Mouse (Mus musculus) left cerebral cortex, adult 18-20 months (tissue): Measurements from ENCODE around the gene Bace1. TPM values are rescaled to one million over a fixed set of nuclear protein-coding genes. Genes with fewer than 3 reads are reported as not detected.

Experiments
- DNase-seq, 2 experiments: peaks; one replicate each; pipeline ENCODE4 v3.0.0; 2021 to 2022; ENCODE audit warnings: low spot score in 2 of 2, mixed read lengths in 1 of 2
- long read RNA-seq, 2 experiments: library from polyadenylated mRNA; stranded (forward); transcript quantifications; one replicate each; pipeline ENCODE4 v2.0.0; 2021
- total RNA-seq, 2 experiments: library from RNA; stranded (reverse); gene quantifications; 2 replicates each; pipeline ENCODE4 v1.2.3; 2021

Gene Bace1
- 10 to 100 TPM; 79.2 to 88.8 TPM for total RNA-seq
- long read RNA-seq, experiment 1, full-length matches to known transcripts = 75 of 135 reads
- long read RNA-seq, experiment 1, partial matches to known transcripts = 11 of 135 reads
- long read RNA-seq, experiment 1, other reads (novel, unspliced or antisense) = 49 of 135 reads
- long read RNA-seq, experiment 2, full-length matches to known transcripts = 40 of 77 reads
- long read RNA-seq, experiment 2, partial matches to known transcripts = 8 of 77 reads
- long read RNA-seq, experiment 2, other reads (novel, unspliced or antisense) = 29 of 77 reads

DNA sequence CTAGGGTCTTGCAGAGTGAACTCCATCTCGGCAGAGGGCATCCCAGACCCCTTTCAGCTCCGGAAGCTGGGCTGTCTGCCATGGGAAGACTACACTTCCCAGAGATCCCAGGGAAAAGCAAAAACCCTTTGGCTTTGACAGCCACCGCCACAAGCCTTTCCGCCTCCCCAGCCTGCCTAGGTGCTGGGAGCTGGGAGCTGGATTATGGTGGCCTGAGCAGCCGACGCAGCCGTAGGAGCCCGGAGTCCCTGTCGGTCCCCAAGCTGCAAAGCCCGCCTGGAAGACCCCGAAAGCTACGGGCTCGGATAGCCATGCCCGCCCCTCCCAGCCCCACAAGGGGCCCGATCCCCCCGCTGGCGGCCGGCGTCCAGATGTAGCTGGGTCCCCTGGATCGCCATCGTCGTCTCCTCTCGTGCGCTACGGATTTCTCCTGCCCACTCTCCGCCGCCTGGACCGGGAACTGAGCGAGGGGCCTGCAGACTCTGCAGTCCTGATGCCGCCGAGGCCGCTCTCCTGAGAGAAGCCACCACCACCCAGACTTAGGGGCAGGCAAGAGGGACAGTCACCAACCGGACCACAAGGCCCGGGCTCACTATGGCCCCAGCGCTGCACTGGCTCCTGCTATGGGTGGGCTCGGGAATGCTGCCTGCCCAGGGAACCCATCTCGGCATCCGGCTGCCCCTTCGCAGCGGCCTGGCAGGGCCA is at the start of gene Bace1:
TSS of gene Bace1 (plus strand) at position 147 of the 705 bp plus-strand sequence.
- peak; percentile 86 to 89 for DNase-seq

DNA sequence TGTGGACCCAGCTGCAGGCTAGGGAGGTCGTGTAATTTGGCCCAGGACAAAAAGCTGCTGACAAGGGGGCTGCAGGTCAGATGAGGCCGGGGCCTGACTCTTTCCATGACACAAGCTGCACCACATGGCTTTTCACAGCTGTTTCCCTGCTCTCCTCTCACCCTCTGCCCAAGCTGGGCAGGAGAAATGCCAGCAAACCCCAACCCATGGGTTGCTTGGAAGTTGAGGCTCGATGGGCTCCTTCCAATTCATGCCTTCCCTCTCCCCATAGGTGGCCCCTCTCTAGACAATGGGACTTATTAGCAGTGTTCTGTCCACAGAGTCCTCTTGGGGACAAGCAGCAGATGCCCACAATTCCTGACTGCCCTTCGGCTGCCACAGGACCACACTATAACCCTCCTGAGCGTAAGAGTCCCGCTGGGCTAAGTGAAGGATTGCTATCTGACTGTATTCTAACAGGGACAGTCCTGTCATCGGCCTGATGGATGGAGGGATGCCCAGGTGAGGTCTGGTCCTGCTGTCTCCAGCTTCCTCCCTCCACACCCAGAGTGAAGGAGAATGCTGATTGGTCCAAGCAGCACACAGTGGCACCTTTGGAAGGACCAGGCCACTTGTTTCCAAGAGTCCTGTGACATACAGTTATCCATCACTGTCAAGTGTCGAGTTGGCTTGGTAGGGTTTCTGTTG is 46.8 kb upstream of the Bace1 start:
- DNase-seq = no peak

DNA sequence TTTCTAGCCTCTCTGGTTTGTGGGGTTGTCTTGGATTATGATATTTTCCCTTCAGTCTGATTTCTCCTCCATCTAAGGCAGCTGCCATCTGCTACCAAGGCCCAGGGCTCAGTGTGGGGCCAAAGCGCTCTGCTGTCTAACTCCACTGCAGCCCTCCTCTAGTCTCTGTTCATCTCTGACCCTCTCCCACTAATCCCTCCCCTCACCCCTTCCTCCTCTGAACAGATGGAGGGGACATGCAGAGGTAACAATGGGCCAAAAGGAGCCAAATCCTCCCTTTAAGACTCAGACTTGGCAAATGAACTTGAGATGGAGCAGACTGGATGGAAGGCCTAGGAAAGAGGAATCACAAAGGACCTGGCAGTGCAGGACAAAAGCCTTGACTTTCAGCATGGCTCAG is 46.1 kb upstream of the Bace1 start:
- no peak for DNase-seq

DNA sequence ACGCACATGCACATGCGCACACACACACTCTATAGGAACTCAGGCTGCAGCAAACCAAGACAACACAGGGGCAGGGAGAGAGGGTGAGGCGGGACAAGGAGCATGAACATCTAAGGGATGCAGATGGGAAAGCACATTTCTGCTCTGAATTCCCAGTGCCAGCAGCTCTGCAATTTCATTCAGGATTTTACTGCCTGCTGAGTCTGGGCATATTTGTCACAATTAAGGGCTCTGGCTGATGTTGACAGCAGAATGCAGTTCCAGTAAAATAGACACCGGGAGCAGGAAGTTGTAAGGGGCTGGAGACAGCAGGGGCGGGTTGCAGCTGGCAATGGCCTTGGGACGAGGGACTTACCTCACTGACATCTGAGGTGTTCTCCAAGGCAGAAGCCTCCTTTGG is 44.7 kb upstream of the Bace1 start:
- DNase-seq = no peak

DNA sequence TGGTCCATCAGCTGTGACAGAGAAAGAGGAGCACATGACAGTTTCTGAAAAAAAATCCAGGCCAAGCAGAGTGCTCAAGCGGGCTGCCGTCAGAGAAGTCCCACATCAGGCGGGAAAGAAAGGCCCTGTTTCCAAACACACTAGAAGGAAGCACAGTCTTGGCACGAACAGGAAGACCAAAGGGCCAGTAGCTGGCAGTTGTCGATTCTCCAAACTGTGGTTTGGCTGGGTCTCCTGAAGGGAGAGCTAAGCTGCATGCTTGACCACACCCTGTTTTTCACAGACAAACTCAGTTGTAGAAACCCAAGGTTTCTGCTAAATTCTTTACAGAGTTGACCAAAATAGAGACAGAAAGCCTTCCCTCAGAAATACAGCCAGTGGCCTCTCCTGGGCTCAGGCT is 42.7 kb upstream of the Bace1 start:
- no peak for DNase-seq

DNA sequence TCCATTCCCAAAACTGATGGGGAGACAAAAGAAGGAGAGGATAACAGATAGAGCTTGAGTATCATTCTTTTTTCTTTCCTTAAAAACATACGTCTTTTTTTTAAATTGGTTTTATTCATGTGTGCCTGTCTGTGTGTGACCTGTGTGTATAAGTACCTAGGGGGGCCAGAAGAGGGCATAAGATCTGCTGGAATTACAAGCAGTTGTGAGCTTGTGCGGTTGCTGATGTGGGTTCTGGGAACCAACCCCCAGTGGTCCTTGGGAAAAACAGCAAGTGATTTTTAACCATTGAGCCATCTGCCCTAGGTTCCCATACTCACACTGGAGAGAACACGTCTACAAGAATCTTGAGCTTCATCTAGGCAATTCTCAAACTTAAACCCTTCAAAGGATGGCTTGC is 41.1 kb upstream of the Bace1 start:
- no peak for DNase-seq

DNA sequence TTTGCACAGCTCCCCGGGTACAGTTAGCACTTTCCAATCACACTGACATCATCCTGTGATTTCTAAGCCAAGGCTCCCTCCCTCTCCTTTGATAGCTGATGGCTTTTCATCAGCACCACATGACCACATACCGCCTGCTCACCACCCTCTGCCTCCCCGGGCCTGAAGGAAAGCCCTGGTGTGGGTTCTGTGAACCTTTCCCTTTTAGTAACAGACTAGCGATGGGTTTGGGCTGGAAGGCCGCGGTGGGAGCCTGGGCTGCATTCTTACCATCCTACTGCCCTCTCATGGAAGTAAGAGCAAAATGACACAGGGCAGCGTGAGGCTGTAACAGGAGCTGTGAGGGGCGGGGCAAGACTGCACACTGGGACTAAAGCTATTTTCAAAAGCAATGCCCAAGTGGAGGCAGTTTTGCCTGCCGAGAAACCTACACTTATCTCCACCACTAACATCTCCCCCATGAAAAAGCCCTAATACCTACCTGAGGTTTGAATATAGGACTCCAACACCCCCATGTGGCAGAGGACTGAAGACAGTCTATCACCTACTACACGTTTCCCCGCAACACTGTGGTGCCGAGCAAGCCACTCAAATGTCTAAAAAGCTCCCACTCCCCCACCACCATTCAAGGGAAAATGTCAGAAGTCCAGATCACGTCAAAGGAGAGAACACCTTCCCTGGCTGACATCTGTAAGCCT is 39.8 kb upstream of the Bace1 start:
- DNase-seq = peak in 1 of 2 experiments; percentile 18

DNA sequence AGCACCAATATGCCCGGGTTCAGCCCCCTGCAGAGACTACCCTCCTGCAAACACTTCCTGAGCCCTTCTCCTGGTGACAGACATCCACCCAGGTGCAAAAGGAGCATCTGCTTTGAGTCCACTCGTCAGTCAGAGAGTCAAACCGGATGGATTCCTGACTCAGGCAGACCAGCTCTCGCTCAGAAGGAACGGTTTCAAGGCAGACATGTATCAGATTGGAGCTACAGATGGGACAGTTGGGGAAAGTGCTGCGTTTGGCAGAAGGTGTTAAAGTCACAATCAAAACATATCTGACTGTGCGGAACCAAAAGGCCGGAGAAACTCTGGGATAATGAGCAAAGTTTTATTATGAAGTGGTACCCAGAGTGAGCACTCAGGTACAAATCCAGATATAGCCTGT is 39.0 kb upstream of the Bace1 start:
- DNase-seq = no peak

DNA sequence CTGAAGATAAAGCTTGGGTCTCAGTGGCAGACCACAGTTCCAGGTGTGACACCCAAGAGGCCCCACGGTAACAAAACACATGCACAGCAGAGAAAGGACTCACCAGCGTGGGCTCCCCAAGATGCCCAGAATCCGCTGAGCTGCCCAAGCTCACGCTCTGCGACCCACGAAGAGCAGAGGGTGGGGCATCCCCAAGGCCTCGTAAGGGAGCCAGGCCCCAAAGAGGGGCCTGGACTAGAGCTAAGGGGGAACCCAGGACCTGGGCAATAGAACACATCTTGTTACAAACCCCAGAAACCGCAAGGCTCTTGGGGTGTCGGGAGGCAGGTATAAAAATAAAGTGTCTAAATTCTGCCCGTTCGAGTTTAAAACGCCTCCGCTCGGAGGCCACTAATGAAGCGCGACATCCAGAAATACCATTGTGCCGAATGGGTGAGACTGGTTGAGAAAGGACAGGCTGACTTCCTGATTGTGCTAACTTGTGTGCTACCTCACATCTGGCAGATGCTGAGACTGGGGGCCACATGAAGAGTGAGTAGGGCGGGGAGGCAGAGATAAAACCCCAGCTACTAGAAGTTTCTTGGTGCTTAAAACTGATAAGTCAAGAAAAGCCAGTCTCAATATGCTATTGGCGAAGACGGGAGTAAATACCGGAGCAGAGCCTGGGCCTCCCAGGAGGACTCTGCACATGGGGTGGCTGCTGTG is 35.2 kb upstream of the Bace1 start:
- no peak for DNase-seq

DNA sequence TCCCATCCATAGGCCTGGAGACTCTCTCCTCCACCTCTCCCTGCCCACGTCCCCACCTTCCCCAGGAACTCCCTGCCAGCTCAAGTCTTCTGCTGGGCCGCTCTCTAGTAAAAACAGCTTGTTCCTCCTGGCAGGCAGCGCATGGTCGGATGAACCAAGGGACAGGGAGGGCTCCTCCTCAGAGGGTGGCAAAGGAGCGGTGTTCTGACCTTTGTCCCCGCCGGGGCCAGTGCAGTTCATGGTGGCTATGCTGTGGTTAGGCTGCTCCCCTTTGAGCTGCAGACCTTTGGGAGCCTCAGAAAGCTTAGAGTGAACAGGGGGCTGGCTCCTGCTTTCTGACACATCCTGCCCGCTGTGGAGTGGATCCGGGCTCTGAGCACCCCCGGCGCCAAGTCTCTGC is 31.5 kb upstream of the Bace1 start:
- no peak for DNase-seq

DNA sequence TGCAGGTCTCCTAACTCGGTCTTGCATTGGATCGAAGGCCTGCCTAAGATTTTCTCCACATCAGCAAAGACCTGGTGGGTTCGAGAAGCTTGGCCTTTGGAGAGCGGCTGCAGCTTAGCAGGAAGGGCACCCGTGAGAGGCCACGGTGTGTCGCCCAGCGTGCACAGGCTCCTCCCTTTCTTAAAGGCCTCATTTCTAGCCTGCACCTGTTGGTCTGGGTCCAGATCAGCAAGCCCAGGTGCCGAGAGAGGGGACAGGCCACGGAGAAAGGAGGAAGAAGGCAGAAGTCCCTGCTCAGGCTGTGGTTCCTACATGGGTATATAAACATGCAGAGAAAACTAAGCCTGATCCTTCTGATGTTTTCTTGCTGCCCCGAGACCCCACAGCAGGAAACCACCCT is 31.0 kb upstream of the Bace1 start:
- DNase-seq = no peak

DNA sequence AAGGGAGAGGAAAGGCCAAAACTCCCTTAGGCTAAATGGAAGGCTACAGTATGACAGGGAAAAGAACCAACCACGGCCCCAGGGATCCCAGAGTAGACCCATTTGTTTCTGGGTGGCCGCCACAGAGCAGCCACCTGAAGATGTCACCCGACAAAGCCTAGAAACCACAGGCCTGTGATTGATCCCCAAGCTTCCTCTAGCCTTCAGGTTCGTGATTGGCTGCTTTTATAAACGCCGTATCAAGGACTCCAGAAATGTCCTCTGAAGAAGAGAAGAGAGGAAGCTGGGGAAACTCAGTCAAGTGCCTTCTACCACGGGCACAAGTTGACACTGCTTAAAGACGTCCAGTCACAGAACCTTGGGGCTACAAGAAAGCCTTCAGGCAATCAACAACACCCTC is 30.6 kb upstream of the Bace1 start:
- no peak for DNase-seq

DNA sequence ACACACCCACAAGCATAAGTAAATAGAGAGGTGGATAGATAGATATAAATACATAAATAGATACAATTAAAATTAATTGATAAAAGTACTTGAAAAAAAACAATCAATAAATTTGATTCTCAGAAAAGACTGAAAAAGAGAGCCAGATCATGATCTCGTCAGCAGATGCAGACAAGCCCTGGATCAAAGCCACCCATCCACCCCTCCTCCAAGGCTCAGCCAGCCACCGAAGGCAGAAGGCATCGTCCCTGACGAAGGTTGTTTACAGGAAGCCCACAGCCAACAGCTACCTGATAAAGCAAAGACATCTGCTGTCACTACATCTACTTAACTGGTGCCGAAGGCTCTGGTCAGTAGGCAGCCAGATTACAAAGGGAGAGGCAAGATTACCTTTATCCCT is 26.4 kb upstream of the Bace1 start:
- no peak for DNase-seq

DNA sequence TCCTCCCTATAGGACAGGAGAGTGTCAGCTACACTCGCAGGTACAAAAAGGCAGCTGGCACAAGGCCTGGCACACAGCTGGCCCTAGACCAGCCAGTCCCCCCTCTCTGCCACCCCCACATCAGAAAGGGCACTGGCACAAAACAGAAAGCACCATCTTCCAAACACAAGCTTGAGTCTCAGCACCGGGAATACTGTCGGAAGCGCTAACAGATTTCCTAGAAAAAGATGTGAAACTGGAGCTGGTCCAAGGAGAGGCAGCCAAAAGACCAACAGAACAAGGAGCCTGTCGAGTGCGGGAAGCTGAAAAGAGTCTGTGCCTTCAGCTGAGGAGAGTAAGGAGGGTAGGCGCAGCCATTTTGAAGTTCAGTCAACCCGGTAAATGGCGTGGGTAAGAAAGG is 23.3 kb upstream of the Bace1 start:
- DNase-seq = peak; percentile 44 to 53

DNA sequence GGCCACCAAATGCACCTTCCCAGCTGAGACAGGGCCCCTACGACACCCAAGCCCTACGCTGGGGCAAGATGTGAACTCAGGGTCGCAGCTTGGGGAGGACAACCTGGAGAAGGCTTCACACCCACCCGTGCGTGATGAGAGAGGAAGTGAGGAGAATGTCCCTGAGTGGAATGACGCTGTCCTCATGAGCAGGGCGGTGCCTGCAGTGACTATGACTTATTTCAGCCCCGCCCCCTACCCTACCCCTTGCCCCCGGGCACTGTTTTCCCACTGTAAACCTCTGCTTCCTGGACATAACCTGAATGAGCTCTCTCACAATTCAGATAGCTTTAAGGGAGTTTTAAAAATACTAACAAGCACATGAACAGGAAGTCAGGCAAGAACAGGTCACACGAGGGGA is 22.9 kb upstream of the Bace1 start:
- no peak for DNase-seq

DNA sequence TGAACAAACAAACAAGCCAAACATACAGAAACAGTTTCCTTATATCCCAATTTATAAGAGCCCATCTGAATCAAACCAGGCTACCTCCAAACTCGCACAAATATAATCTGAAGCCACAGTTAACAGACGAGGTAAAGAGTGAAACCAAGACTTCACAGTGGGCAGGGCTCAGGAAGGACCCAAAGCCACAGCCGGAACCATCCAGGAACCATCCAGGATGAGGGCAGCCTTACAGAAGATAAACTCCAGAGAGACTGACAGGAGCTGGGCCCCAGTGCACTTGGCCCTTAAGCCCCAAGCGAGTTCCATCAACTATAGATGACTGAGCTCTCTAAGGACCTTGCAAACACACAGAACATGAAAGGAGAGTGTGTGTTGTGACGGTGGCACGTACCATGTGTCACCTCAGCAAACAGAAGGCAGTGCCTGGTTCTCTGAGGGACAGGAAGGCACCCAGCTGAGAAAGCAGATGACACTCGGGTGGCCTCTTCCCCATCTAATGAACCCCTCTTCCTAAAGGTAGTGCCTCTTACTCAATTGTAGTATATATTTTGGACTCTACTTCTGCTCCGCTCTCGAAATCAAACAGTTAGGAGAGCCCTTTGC is 19.9 kb upstream of the Bace1 start:
- no peak for DNase-seq

DNA sequence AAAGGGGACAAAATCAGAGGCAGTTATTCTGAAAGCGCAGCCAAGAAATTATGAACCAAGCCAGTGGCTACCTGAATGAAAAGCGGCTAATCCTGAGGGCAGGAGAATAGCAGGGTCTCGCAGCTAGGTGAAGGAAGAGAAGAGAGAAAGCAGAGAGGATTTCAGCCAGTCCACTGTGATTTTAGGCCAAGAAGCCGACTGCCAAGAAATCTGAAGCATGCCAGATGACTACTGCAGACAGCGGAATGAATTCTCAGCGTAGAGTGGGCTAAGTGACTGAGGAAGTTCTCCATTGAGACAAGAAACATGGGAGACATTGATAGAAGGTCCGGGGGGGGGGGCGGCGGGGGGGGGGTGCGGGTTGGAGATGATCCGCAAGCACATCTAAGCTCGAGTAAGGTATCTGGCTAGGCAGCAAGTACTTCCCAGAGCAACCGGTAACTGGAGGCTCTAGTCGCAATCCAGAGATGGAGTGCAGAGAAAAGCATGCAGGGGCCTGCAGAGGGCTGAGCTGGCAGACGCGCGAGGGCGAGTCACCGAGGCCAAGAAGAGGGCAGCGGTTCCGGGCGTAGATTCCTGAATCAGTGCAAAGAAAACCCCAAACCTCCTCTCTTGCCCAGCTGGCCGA is 10.6 kb upstream of the Bace1 start:
- no peak for DNase-seq

DNA sequence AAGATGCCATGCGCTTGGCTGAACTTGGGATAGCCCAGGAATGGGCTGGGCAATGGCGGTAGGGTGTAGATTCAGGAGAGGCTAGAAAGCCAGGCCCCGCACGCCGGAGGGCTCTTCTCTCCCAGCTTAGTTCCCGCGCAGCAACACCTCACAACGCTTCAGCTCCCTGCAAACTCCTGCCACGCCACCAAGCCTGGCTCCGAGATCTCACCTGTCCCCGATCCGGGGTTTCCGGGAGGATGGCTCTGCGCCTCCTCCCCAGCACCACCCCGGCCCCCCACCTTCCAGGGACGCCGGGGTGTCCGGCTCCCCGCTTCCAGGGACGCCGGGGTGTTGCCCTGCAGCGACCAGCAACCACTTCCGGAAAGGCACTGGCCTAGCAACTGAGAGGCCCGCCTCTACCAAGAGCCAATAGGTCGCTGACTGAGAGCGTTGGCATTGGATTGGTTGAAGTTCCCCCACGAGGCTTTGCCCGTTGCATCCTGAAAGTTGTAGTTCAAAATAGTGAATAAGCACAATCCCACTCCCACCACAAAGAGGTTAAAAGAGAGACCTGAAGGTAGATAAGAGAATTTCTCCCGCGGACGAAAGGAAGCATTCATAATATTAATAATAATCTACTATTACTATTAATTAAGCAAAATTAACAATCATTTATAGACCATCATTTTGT is 10.0 kb upstream of the Bace1 start, which contains the start of gene Cep164:
TSS of gene Cep164 (minus strand) at position 401 of the 673 bp plus-strand sequence.
- DNase-seq = peak; percentile 80 to 87

DNA sequence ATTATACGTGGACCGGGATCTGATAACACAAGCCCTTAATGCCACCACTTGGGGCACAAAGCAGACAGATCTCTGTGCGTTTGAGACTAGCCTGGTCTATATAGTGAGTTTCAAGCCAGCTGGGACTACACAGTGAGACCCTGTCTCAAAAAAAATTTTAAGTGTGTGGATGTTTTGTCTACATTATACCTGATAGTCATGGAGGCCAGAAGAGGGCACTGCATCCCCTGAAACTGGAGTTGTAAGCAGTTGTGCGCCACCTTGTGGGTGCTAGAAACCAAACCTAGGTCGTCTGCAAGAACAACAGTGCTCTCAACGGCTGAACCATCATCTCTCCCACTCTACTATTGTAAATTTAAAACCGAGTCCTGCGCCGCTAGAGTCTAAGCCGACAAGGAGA is 9.3 kb upstream of the Bace1 start:
- DNase-seq = peak; percentile 64 to 65

DNA sequence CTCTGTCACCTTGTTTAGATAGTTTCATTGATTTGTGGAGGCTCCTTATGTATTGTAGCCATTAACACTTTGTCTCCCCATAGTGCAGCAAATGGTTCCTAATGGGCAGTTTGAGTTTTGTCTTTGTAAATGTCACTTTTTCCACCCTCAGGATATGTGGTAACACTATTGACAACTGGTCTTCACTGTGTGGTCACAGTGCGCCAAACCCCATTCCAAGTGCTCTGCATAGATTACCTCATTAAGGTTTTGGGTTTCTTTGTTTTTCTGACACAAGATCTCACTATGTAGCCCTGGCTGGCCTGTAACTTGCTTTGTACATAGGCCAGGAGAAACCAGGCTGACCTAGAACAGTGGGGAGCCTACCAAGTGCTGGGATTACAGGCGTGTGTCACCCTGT is 5.5 kb upstream of the Bace1 start:
- no peak for DNase-seq
